Mouse (Mus musculus) kidney, adult 2 months (tissue): ENCODE measurements around the gene Lrrc38.

ENCODE experiments used
- CTCF ChIP-seq: fragments of 200-500 bp; conservative IDR thresholded peaks from 2 replicates; pipeline ENCODE4 v1.5.1; 2011; ENCODE audit warnings: low read depth, mild to moderate bottlenecking, control low read depth, low read length, moderate library complexity, mixed read lengths; ENCODE audit not compliant: insufficient read depth, insufficient read length
- POLR2A ChIP-seq: fragments of 200-500 bp; IDR thresholded peaks from one replicate; pipeline ENCODE4 v1.6.1; 2011; ENCODE audit warnings: low read depth, low read length, control low read depth

GRCm38 (mm10) chr4:143394181-143394580, 44.6 kb downstream of the Lrrc38 start, which contains the start of gene Pramel1:
- TF ChIP-seq CTCF (no peak), POLR2A (no peak)
